Mouse (Mus musculus): ENCODE measurements at regions not wholly inside any gene's neighbourhood (a gene's known extent, or its start where the extent isn't known, plus 50 kb on each side); places are given as distances from the start of the nearest gene placed in this dataset.

DNA sequence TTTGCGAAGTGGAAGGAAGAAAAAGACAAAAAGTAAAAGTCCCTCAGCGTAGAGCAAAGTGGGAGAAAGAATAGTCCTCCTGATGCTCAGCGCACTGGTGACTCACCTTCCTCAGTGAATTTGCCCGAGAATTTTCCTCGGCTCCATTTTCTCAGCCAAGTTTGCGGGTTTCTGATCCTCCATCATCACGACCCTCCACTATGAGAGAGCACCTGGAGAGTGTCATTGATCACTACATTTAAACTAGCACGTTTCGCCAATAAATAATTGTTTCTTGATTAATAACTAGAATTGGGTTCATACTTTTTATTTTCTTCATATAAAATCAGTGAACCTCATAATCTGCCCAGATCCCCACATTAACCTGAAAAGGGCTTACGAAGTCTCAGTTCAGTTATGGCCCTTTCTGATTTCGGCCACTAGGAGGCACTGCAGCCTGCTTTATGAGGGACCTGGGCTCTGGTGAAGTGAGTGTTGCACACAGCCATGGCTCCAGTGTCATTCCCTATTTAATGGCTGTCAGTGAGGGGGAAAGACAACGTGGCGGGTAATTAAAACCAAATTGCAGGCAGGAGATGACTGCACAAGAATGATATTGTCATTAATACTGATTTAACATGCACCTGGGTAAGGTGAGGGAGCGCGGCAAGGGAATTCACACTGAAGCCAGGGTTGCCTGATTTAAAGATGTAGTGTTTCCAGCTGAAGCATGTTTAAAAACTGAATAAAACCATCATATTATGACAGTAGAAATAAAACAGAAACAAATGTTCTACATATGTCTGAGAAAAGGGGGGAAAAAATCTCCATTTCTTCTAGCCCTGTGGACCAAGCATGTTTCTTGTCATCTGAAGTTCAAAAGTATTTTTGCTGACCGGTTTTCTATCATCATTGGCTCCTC lies 741.8 kb upstream of the Arrdc4 start:
- TF ChIP-seq CTCF (IDR thresholded peaks at IDR 0.05; ENCODE audit: low read depth, low read length) (peak; percentile 92), POLR2A (IDR thresholded peaks at IDR 0.05; ENCODE audit: extremely low read depth, insufficient read depth, low read length) (no peak)

Data from liver, adult 2 months (tissue).